7 mouse cellular contexts compared by ENCODE assay signal in the genomic region with DNA sequence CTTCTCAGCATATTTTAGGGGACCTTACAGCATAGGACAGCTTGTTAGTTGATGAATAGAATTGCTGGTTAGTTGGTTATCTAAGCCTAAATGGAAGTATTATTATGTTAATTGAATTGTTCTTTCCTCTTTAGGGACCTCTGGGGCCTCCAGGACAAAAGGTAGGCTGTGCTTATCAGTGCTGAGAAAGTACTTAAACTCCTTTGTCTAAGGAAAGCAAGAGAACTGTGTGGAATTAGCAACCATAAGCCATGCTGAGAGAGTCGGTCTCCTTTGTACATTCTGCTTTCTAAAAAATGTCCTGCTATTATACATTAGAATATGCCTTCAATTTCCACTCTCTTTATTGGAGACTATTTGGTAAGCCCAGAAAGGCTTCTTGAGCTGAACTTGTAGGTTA.
"Had no signal": no experiment of that assay in that cellular context is flagged by ENCODE, and none has a peak within 500 bp of the region (broad histone marks: within the 10 kb centered on the region; RNA-seq: fewer than 3 reads in every experiment).

No protein-coding gene starts in this region.

- H3K36me3 ChIP-seq: liver, embryonic 13.5 days; neural tube, embryonic 13.5 days; stomach, embryonic 15.5 days had no signal

- H3K9me3 ChIP-seq: liver, embryonic 13.5 days; neural tube, embryonic 13.5 days; stomach, embryonic 15.5 days had no signal

- H3K9ac ChIP-seq: liver, embryonic 13.5 days; neural tube, embryonic 13.5 days; stomach, embryonic 15.5 days had no signal

- DNase-seq: layer of hippocampus, postnatal 36 days; liver, embryonic 13.5 days; right cerebral cortex, postnatal 14 days had no signal

- H3K4me3 ChIP-seq: left cerebral cortex, adult 2 months; liver, embryonic 13.5 days; myocyte; neural tube, embryonic 13.5 days; stomach, embryonic 15.5 days had no signal

- H3K4me1 ChIP-seq: liver, embryonic 13.5 days; neural tube, embryonic 13.5 days; stomach, embryonic 15.5 days had no signal

- H3K27ac ChIP-seq: left cerebral cortex, adult 2 months; liver, embryonic 13.5 days; neural tube, embryonic 13.5 days; stomach, embryonic 15.5 days had no signal
